Mouse (Mus musculus): ENCODE data around the gene St7.

DNA sequence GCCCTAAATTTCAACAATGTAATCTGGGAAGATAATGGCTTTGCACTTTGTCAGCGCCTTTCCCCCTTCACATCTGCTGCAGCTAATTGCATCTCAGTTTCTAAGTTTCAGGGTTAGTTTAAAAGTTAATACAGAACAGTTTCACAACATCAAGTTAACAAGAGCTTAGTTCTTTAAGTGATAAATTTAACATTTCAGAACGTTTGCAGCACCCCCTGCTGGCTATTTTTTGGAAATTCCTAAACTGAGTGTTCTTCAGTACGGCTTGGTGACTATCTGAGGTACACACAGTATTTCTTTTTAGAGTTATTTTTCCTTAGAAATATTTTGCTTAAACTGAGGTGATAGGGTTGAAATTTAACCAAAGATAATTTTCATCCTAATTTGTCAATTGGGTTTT lies 150.0 kb downstream of the St7 start:
- TF ChIP-seq POLR2AphosphoS2 (IDR thresholded peaks at IDR 0.05; ENCODE audit: insufficient read length, low read depth), result no peak
- no peak for TF ChIP-seq MAX (IDR thresholded peaks at IDR 0.05; ENCODE audit: low read depth)
- no peak for TF ChIP-seq POLR2A (IDR thresholded peaks at IDR 0.05; ENCODE audit: insufficient read length, low read depth)
- TF ChIP-seq TCF3 (IDR thresholded peaks at IDR 0.05; ENCODE audit: insufficient read length, low read depth), result no peak
- no peak for TF ChIP-seq USF1 (IDR thresholded peaks at IDR 0.05; ENCODE audit: low read depth)
- no peak for TF ChIP-seq CEBPB (IDR thresholded peaks at IDR 0.05; ENCODE audit: insufficient read depth, poor library complexity, severe bottlenecking)
- no peak for TF ChIP-seq MYOG (IDR thresholded peaks at IDR 0.05; ENCODE audit: control insufficient read depth in 1 of 3, insufficient read depth in 1 of 3, insufficient read length in 2 of 3, low read depth in 2 of 3)
- TF ChIP-seq E2F4 (IDR thresholded peaks at IDR 0.05; ENCODE audit: insufficient read depth), result no peak
- TF ChIP-seq MYOD1 (IDR thresholded peaks at IDR 0.05; ENCODE audit: control insufficient read depth in 1 of 3, insufficient read length in 2 of 3, low read depth in 2 of 3), result no peak
- TF ChIP-seq REST (IDR thresholded peaks at IDR 0.05; ENCODE audit: insufficient read depth, insufficient read length), result no peak
